Mouse (Mus musculus) hindbrain, embryonic 12.5 days (tissue): ENCODE data around the gene Golga4. TPM values are rescaled to one million over a fixed set of nuclear protein-coding genes. Genes with fewer than 3 reads are reported as not detected.

Experiments
- ATAC-seq: fragments of 200-750 bp; cut with Nextera tagmentation; 2 replicates; pipeline ENCODE4 v1.8.0; 2017; ENCODE audit warnings: moderate TSS enrichment; ENCODE audit not compliant: low FRiP score
- H3K27ac ChIP-seq: fragments of 300-500 bp; sonication (generic); 2 replicates; pipeline ENCODE4 v1.5.1; 2016; ENCODE audit warnings: mild to moderate bottlenecking
- H3K27me3 ChIP-seq: fragments of 300-500 bp; sonication (generic); 2 replicates; pipeline ENCODE4 v1.6.1; 2016; ENCODE audit warnings: mild to moderate bottlenecking
- H3K36me3 ChIP-seq: fragments of 300-500 bp; sonication (generic); 2 replicates; pipeline ENCODE4 v1.6.1; 2016; ENCODE audit warnings: mild to moderate bottlenecking
- H3K4me1 ChIP-seq: fragments of 300-500 bp; sonication (generic); 2 replicates; pipeline ENCODE4 v1.6.1; 2016
- H3K4me2 ChIP-seq: fragments of 300-500 bp; sonication (generic); replicated peaks from 2 replicates; pipeline ENCODE4 v1.6.1; 2016; ENCODE audit warnings: mild to moderate bottlenecking
- H3K4me3 ChIP-seq: fragments of 300-500 bp; sonication (generic); 2 replicates; pipeline ENCODE4 v1.5.1; 2016; ENCODE audit warnings: mild to moderate bottlenecking
- H3K9ac ChIP-seq: fragments of 300-500 bp; sonication (generic); 2 replicates; pipeline ENCODE4 v1.6.1; 2016; ENCODE audit warnings: mild to moderate bottlenecking, moderate library complexity
- H3K9me3 ChIP-seq: fragments of 300-500 bp; sonication (generic); replicated peaks from 2 replicates; pipeline ENCODE4 v1.6.1; 2016; ENCODE audit warnings: mild to moderate bottlenecking
- WGBS: fragments of 180-500 bp; shearing (Covaris S2); methylation state at CpG from one replicate; pipeline ENCODE4 v1.1.7; 2016; 5-methylcytosine and 5-hydroxymethylcytosine counted together
- polyA plus RNA-seq: library from polyadenylated mRNA; unstranded; fragments of >200 nt; fragmentation: Nextera tagmentation; extraction: Ambion mirVana; gene quantifications from 2 replicates; pipeline ENCODE4 v1.2.1, GENCODE M21; 2016

Golga4 gene
- 67.5 and 73.1 TPM in 2 replicates for polyA plus RNA-seq

GRCm38 (mm10) chr9:118506020-118506403 is at the start of gene Golga4:
TSS of gene Golga4 (plus strand) at chr9:118506267.
- peak within 1 kb of the TSS; percentile 57 for H3K27ac ChIP-seq
- H3K9me3 ChIP-seq: no peaks in the 10 kb centered on the region
- no peaks in the 10 kb centered on the region for H3K36me3 ChIP-seq
- peaks cover 31% of the 10 kb centered on the region for H3K4me1 ChIP-seq
- no peaks in the 10 kb centered on the region for H3K27me3 ChIP-seq
- peak within 1 kb of the TSS; percentile 99 for H3K4me2 ChIP-seq
- ATAC-seq: peak; percentile 92
- WGBS: under 1% methylated on average over 43 of the region's 43 CpGs
- peak within 1 kb of the TSS; percentile 93 for H3K9ac ChIP-seq
- H3K4me3 ChIP-seq: peak within 1 kb of the TSS; percentile 90

GRCm38 (mm10) chr9:118456405-118456804 is 49.7 kb upstream of the Golga4 start:
- WGBS: 40% methylated on average over 6 of the region's 6 CpGs
- no peak overlapping the region for H3K4me2 ChIP-seq
- ATAC-seq: no peak

DNA sequence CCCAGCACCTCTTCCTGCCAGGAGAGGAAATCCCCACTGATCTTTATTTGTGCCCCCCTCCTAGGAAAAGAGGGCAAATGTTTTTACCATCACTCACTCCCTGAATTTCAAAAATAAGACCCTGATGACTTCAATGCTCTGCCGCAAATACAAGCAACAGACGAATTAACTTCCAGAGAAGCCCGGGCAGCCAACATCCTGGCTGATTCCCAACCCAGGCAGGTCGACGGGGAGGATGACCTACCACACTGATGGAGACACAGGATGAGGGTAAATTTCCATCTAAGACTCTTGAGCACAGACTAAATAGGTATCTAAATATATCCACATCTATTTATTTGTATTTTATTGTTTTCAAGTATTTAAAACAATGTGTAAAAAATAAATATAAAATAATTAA is 48.0 kb upstream of the Golga4 start:
- H3K9ac ChIP-seq: no peak overlapping the region
- peaks cover 5% of the 10 kb centered on the region; the same call in 1 of the 2 replicates for H3K27me3 ChIP-seq
- no peaks in the 10 kb centered on the region for H3K9me3 ChIP-seq
- ATAC-seq: no peak
- no peak overlapping the region for H3K27ac ChIP-seq
- 15% methylated on average over 5 of the region's 5 CpGs for WGBS
- no peak overlapping the region for H3K4me3 ChIP-seq
- no peak overlapping the region for H3K4me2 ChIP-seq
- 0 out of 2 replicates have a peak, but pooled peaks cover 2% of the 10 kb centered on the region for H3K4me1 ChIP-seq
- H3K36me3 ChIP-seq: no peaks in the 10 kb centered on the region

More at GRCm38 (mm10) chr9:118456405-118456804, 49.7 kb upstream of the Golga4 start:
- Histone ChIP-seq H3K4me1 (0 out of 2 replicates have a peak, but pooled peaks cover 2% of the 10 kb centered on the region), H3K27me3 (peaks cover 5% of the 10 kb centered on the region; the same call in 1 of the 2 replicates), H3K9ac (no peak overlapping the region), H3K9me3 (no peaks in the 10 kb centered on the region), H3K4me3 (no peak overlapping the region), H3K27ac (no peak overlapping the region), H3K36me3 (no peaks in the 10 kb centered on the region)

DNA sequence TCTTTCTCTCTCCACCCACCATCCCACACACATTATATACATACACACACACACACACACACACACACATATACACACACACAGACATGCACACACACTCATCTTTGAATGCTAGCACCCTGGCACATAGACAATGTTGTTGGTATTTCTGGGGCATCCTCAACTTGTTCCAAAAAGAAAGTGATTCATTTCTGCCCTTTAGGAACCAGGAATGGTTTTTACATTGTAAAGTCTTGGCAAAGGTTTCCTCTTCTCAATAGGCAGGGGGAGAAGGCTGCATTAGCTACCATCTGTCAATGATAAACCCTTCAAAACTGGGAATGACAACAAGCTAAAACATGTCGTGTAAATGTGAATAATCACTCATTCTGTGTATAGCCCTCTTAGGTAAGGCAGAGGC is 42.0 kb upstream of the Golga4 start:
- peaks cover 30% of the 10 kb centered on the region for H3K27me3 ChIP-seq
- no peak overlapping the region for H3K4me3 ChIP-seq
- H3K9me3 ChIP-seq: no peaks in the 10 kb centered on the region
- 67% methylated on average over 1 of the region's 1 CpGs for WGBS
- no peak overlapping the region for H3K27ac ChIP-seq
- H3K4me2 ChIP-seq: no peak overlapping the region
- H3K9ac ChIP-seq: no peak overlapping the region
- ATAC-seq: no peak
- H3K36me3 ChIP-seq: no peaks in the 10 kb centered on the region
- H3K4me1 ChIP-seq: no peaks in the 10 kb centered on the region

- no peak overlapping the region for H3K9ac ChIP-seq
- 0 out of 2 replicates have a peak, but pooled peaks cover 5% of the 10 kb centered on the region for H3K4me1 ChIP-seq
- ATAC-seq: no peak
- WGBS: 1% methylated on average over 14 of the region's 14 CpGs
- H3K4me3 ChIP-seq: no peak overlapping the region
- no peaks in the 10 kb centered on the region for H3K9me3 ChIP-seq
- H3K27ac ChIP-seq: no peak overlapping the region
- H3K4me2 ChIP-seq: no peak overlapping the region
- no peaks in the 10 kb centered on the region for H3K36me3 ChIP-seq
- H3K27me3 ChIP-seq: peaks cover 70% of the 10 kb centered on the region
Measured at GRCm38 (mm10) chr9:118468301-118468700, 37.8 kb upstream of the Golga4 start.

- Histone ChIP-seq H3K4me3 (no peak overlapping the region), H3K9ac (no peak overlapping the region), H3K9me3 (no peaks in the 10 kb centered on the region), H3K27ac (no peak overlapping the region), H3K4me1 (0 out of 2 replicates have a peak, but pooled peaks cover 5% of the 10 kb centered on the region), H3K27me3 (peaks cover 71% of the 10 kb centered on the region), H3K4me2 (no peak overlapping the region), H3K36me3 (no peaks in the 10 kb centered on the region)
- WGBS: 21% methylated on average over 16 of the region's 16 CpGs
- ATAC-seq: no peak
Measured at GRCm38 (mm10) chr9:118469272-118469671, 36.8 kb upstream of the Golga4 start.

- ATAC-seq: no peak
- 7% methylated on average over 3 of the region's 3 CpGs for WGBS
Measured at GRCm38 (mm10) chr9:118471296-118471695, 34.8 kb upstream of the Golga4 start.

DNA sequence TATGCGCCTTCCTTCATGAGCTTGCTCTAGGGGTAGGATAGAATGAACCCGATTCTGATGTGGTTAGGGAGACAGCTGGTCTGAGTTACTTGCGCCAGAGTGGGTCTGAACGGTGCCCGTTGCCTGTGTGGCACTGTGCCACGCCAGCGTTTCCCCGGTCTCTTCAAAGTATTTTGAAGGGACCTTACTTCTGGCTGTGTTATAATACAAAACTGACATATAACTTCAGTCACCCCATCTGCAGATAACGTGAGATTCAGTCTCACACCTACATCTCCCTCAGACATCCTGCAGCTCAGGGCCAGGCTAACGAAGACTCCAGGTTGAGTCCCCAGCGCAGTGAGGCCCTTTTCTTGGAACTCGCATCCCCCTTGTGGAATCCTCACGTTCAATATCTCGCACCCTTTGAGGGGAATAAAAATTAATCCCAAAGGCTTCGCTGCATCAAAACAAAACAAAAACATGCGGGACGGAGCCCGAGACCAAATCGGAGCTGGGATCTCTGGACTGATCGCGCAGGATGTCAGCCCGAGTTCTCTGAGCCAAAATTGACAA is 29.8 kb upstream of the Golga4 start:
- no peak overlapping the region for H3K27ac ChIP-seq
- H3K36me3 ChIP-seq: no peaks in the 10 kb centered on the region
- peak overlapping the region; percentile 51 for H3K4me2 ChIP-seq
- peaks cover 87% of the 10 kb centered on the region for H3K27me3 ChIP-seq
- 1% methylated on average over 22 of the region's 22 CpGs for WGBS
- H3K9ac ChIP-seq: no peak overlapping the region
- 0 out of 2 replicates have a peak overlapping the region, but pooled peaks have one; percentile 14 for H3K4me3 ChIP-seq
- no peaks in the 10 kb centered on the region for H3K9me3 ChIP-seq
- ATAC-seq: peak; percentile 62; the same call in 1 of the 2 replicates
- H3K4me1 ChIP-seq: peaks cover 28% of the 10 kb centered on the region

More at GRCm38 (mm10) chr9:118471296-118471695, 34.8 kb upstream of the Golga4 start:
- Histone ChIP-seq H3K36me3 (no peaks in the 10 kb centered on the region), H3K4me1 (0 out of 2 replicates have a peak, but pooled peaks cover 5% of the 10 kb centered on the region), H3K4me2 (no peak overlapping the region), H3K27me3 (peaks cover 80% of the 10 kb centered on the region), H3K9me3 (no peaks in the 10 kb centered on the region), H3K4me3 (no peak overlapping the region), H3K27ac (no peak overlapping the region), H3K9ac (no peak overlapping the region)

GRCm38 (mm10) chr9:118476766-118477271 is 29.2 kb upstream of the Golga4 start:
- peaks cover 28% of the 10 kb centered on the region for H3K4me1 ChIP-seq
- no peaks in the 10 kb centered on the region for H3K9me3 ChIP-seq
- peak overlapping the region; percentile 14 for H3K4me3 ChIP-seq
- ATAC-seq: no peak
- under 1% methylated on average over 33 of the region's 33 CpGs for WGBS
- peaks cover 87% of the 10 kb centered on the region for H3K27me3 ChIP-seq
- no peak overlapping the region for H3K27ac ChIP-seq
- no peaks in the 10 kb centered on the region for H3K36me3 ChIP-seq
- no peak overlapping the region for H3K9ac ChIP-seq
- H3K4me2 ChIP-seq: peak overlapping the region; percentile 51

GRCm38 (mm10) chr9:118477281-118477931 is 28.7 kb upstream of the Golga4 start:
- Histone ChIP-seq H3K36me3 (no peaks in the 10 kb centered on the region), H3K4me3 (peak overlapping the region; percentile 14), H3K27me3 (peaks cover 88% of the 10 kb centered on the region), H3K27ac (no peak overlapping the region), H3K9me3 (no peaks in the 10 kb centered on the region), H3K4me2 (peak overlapping the region; percentile 51), H3K4me1 (peaks cover 28% of the 10 kb centered on the region), H3K9ac (no peak overlapping the region)
- under 1% methylated on average over 31 of the region's 31 CpGs for WGBS
- ATAC-seq: no peak

DNA sequence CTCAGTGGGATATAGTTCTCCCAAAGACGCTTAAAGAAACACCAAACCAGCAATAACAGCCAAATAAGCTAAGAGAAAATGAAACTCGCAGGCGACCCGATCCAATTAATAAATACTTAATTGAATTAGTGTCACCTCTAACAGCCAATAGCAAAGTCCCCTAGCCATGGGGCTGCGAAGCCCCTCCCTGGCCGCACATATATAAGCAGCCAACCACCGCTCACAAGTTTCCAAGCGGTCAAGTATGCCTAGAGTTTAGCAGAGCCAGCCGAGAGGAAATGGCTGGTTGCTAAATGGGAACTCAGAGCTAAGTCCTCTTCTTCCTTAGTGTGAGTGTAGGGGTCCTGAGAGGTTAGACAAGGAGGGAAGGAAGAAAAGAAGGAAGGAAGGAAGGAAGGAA is 28.1 kb upstream of the Golga4 start, which contains the start of gene Eomes:
Eomes (plus strand) TSS at position 252 of the 400 bp plus-strand sequence.
- no peaks in the 10 kb centered on the region for H3K36me3 ChIP-seq
- no peaks in the 10 kb centered on the region for H3K9me3 ChIP-seq
- no peak within 1 kb of the TSS for H3K27ac ChIP-seq
- H3K4me3 ChIP-seq: peak within 1 kb of the TSS; percentile 35
- peak within 1 kb of the TSS; percentile 15; the same call in 1 of the 2 replicates for H3K9ac ChIP-seq
- ATAC-seq: no peak
- H3K4me2 ChIP-seq: peak within 1 kb of the TSS; percentile 51
- peaks cover 28% of the 10 kb centered on the region for H3K4me1 ChIP-seq
- H3K27me3 ChIP-seq: peaks cover 87% of the 10 kb centered on the region
- WGBS: 1% methylated on average over 9 of the region's 9 CpGs

DNA sequence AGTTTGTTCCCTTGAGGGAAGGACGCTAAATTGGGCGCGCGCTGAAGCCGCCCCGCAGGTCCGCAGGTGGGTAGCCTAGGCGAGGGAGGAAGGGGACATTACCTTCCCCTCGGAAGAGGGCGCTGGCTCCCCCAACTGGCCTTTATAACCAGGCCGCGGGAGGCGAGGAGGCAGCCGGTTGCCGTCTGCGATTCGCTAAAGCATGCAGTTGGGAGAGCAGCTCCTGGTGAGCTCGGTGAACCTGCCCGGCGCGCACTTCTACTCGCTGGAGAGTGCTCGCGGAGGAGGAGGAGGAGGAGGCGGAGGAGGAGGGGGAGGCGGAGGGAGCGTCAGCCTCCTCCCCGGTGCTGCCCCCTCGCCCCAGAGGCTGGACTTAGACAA is 27.6 kb upstream of the Golga4 start:
- no peaks in the 10 kb centered on the region for H3K36me3 ChIP-seq
- H3K9ac ChIP-seq: peak overlapping the region; percentile 15; the same call in 1 of the 2 replicates
- H3K4me1 ChIP-seq: peaks cover 28% of the 10 kb centered on the region
- H3K27ac ChIP-seq: no peak overlapping the region
- peak overlapping the region; percentile 35 for H3K4me3 ChIP-seq
- 1% methylated on average over 24 of the region's 29 CpGs for WGBS
- ATAC-seq: peak; percentile 51
- peak overlapping the region; percentile 51 for H3K4me2 ChIP-seq
- H3K9me3 ChIP-seq: no peaks in the 10 kb centered on the region
- peaks cover 88% of the 10 kb centered on the region for H3K27me3 ChIP-seq
